Mouse (Mus musculus): ENCODE measurements around the gene Smndc1.
A peak's percentile ranks its signal among the peaks of the same experiment; 100 is the strongest.

Gene Smndc1

DNA sequence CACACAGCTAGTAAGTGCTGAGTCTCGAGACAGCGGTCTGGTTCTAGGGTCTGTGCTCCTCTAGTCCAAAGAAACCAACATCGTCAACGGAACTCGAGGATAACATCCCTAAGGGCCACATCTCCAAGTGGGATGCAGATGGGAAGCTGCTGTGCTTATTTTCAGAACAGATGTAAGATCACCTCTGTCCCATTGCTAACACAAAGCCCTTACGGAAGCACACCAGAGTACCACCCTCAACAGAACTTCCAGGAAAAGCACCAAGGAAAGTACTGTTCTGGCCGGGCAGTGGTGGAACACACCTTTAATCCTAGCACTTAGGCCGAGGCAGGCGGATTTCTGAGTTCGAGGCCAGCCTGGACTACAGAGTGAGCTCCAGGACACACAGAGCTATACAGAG is 12.0 kb downstream of the Smndc1 start:
- DNase-seq = no peak

DNA sequence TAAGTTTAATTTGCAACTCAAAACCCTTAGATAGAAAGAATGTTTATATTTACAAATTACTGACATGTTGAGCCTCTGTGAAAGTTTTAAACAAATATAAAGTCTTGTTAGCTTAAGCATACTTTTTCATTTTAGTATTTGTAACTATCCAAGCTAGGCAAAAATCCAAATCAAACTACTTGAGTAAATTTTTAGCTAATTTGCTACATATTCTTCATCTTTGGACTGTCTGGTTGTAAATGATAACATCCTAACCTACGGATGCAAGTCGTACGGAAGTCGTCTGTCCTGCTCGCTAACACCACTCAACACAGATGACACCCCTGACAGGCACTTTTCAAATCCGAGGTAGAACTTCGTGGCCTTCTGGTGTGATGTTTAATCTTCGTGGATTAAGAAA is 12.7 kb downstream of the Smndc1 start:
- no peak for DNase-seq

- no peak for DNase-seq
Observed at GRCm38 (mm10) chr19:53375816-53376215, 14.6 kb downstream of the Smndc1 start.

DNA sequence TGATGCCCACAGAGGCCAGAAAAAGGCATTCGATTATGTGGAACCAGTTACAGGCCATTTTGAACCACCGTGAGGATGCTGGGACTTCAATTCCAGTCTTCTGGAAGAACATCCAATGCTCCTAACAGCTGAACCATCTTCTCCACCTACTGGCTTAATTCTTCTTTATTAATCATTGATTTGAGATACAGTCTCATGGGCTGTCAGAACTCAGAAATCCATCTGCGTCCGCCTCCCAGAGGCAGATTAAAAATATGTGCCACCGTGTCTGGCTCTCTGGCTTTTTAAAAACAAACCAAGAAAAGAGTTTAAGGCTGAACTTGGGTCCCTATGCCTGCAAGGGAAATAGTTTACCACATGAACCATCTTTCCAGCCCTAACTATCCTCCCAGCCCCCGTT is 15.1 kb downstream of the Smndc1 start:
- no peak for DNase-seq

GRCm38 (mm10) chr19:53373570-53373969 is 16.8 kb downstream of the Smndc1 start:
- DNase-seq = no peak

GRCm38 (mm10) chr19:53371666-53372065 is 18.7 kb downstream of the Smndc1 start, which contains the start of gene Gm10197:
Gene Gm10197, minus strand, starts transcription at chr19:53371766.
- no peak for DNase-seq

DNA sequence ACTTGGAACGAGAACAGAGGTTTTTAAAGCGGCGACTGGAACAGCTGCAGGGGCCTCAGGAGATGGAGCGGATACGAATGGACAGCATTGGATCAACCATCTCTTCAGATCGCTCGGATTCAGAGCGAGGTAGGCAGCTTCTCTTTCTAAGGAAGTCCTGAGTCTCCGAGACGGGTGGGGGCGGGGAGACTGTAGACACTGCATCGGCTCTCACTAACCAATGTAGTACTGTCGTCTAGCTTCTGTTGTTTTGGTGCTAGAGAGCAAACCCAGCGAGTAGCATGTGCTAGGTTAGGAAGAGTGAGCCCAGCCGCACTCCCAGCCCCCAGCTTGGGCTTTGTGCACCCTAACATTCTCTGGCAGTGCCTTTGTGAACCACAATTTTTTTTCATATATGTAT is 20.1 kb downstream of the Smndc1 start:
- no peak for DNase-seq

GRCm38 (mm10) chr19:53369469-53370043 is 20.8 kb downstream of the Smndc1 start:
- peak; percentile 85 for DNase-seq

DNA sequence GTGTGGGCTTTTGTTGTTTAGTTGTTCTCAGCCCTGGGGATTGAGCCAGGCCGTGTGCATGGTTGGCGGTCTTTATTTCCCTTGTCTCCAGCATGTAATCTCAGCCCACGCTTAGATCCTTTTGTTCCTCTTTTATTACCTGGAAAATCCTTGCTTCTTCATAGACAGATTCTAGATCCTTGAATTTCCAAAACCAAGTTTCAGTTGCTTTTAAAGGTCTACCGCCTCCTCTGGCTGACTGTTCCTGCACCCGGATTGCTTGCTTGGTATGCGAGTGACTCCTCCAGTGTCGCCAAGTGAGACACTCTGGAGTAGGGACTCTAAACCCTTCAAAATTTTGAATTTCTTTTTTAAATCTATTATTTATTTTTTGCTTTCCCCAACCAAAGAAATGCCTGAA is 23.5 kb downstream of the Smndc1 start:
- no peak for DNase-seq

DNA sequence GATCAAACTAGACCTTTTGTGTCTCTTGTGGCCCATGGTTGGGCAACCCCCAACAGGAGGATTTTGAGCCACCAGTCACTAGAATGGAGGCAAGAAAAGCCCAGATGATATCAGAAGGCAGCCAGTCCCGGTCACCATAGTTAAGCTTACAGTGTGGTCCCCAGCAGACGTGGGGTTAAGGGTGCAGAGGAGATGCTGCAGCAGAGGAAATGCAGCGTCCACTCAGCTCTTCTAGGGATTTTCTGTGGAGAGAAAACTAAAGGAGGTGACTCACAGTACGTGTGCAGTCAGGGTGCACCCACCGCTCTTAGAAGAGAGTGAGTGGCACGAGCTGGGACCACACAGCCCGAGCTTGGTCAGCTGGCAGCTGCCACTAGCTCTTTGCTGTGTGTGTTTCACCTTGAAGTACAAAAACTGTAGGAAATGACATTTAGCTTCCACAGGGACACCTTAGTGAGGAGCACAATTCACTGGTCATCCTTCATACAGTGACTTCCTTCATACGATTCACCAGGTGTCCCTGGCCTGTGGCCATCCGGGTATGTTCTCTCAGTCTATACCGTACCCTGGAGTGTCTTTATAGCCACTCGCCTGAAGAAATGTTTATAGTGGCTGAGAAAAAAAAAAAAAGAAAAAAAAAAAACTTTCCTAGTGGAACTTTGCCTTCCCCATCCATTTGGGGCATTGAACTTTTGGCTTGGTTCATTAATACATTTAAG is 24.2 kb downstream of the Smndc1 start:
- no peak for DNase-seq

DNA sequence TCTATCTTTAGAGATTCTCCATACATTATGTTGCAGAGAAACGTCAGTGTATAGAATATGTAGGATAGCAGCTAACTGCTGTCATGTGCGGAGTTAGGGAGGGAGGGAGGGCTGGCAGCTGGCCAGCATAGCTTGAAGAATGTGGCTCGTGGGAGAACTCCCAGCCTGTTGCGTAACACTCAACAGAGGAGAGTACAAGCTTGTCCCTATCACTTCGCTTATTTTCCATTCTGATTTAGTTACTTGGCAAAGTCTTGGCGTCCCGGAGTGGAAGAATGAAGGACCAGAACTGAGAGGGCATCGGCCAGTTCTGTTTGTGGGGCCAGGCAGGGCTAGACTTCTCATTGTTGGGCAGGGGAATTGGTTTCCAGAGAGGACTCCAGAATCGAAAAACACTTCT is 25.4 kb downstream of the Smndc1 start:
- DNase-seq = peak; percentile 77

DNA sequence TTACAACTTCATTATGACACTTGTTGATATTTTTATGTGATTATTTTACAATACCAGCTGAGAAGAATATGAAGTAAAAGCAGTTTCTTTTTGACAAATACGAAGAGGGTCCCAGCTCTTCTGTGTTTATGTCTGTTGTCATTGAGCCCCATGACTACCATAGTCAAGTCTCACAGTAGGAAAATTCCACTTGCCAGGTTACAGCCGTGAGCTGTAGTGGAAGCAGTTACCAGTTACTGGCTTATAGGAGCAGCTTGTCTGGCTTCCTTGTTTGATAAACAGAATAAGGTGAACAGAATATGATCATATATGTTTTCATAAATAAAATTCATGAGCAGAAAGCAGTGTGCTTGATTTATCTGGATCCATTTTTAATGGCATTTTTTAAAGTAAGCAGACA is 25.8 kb downstream of the Smndc1 start:
- no peak for DNase-seq

GRCm38 (mm10) chr19:53362967-53363366 is 27.4 kb downstream of the Smndc1 start:
- DNase-seq = peak; percentile 68

DNA sequence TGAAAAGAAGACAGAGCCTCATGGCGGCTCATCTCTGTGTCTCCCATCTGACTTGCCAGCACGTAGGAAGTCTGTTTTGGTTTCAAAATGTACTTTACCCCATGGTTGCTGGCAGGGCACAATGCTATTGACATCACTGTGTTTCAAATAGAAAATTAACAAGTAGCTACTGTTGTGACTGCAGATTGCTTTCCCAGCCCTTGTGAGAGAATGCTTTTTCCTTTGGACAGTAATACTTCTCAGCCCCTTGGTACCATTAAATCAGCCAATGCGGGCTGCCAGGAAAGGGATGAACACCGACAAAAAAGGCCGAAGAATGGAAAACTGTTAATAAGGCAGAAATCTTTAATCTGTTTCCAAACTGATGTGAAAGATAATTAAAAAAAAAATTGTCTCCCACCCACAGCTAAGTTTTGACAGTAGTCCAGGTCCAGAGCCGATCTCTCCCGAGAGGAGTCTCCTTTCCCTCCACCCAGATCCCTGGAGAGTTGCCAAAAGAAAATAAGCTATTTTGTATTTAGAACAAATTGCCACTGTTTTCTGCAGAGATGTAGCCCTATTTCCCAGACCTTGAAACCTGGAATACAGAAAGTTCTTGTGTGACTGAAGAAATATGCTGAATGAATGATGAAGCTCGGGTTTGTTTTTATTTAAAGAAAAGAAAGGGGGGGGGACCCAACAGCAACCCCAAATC is 30.0 kb downstream of the Smndc1 start:
- peak; percentile 84 for DNase-seq

- DNase-seq = peak; percentile 89
Observed at GRCm38 (mm10) chr19:53359160-53360033, 31.0 kb downstream of the Smndc1 start.

GRCm38 (mm10) chr19:53355065-53355464 is 35.3 kb downstream of the Smndc1 start:
- peak; percentile 76 for DNase-seq

- peak; percentile 56 for DNase-seq
Observed at GRCm38 (mm10) chr19:53354271-53355000, 35.9 kb downstream of the Smndc1 start.

- no peak for DNase-seq
Observed at GRCm38 (mm10) chr19:53353864-53354263, 36.5 kb downstream of the Smndc1 start.

GRCm38 (mm10) chr19:53345766-53346165 is 44.6 kb downstream of the Smndc1 start:
- DNase-seq = no peak

DNA sequence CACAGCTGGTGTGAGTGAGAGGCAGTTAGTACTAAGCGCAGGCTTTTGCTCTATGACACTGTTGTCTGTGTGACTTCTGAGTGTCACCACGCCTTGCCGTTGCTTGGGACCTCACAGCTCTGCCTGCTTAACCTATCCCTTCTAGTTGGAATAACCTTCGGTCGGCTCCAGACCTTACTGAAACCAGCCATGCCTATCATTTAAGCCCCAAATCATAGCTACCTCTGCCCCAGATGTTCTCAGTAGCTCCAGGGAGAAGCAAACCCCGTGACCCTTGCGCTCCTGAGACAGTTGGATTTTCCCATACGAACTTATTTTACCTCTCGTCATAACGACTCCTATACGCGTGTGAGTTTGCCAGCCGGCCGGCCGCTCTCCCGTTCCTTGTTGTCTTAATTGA is 46.3 kb downstream of the Smndc1 start:
- DNase-seq = no peak

- no peak for DNase-seq
Observed at GRCm38 (mm10) chr19:53343174-53343881, 47.0 kb downstream of the Smndc1 start.

DNA sequence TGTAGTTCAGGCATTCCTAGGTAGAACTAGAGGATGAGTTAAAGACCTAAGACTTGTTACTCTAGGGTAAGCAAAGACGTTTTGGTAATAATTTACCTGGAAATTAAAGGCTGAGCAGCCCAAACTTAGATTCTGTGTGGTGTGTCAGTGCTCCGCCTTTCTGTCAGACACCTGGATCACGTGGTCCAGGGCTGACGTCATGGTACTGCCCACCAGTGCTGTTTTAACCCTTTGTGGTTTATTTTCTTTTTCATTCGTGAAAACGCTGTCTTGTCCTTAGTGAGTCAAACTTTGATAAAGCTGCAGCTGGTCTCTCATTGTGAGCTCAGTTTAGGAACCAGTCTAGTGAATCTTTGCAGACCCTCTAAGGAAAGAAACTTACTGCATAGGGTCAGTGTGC is 50.0 kb downstream of the Smndc1 start:
- DNase-seq = no peak
